Mouse (Mus musculus) liver, embryonic 16.5 days (tissue): Measurements from ENCODE around the gene Cmtm6. TPM values are rescaled to one million over a fixed set of nuclear protein-coding genes. Genes with fewer than 3 reads are reported as not detected.
"Not testable (repeated sequence)": the region's sequence is repeated elsewhere in the genome, so short reads cannot be mapped to it uniquely, and the experiment has no call there.

Experiments used
- ATAC-seq: fragments of 200-750 bp; cut with Nextera tagmentation; 2 replicates; pipeline ENCODE4 v1.8.0; 2017; ENCODE audit warnings: low read depth, mild to moderate bottlenecking, moderate number of reproducible peaks, moderate library complexity
- H3K27ac ChIP-seq: fragments of 300-500 bp; sonication (generic); 2 replicates; pipeline ENCODE4 v1.5.1; 2014; ENCODE audit warnings: mild to moderate bottlenecking, low read length
- H3K27me3 ChIP-seq: fragments of 300-500 bp; sonication (generic); 2 replicates; pipeline ENCODE4 v1.6.1; 2014; ENCODE audit warnings: low read depth, low read length, mixed read lengths; ENCODE audit not compliant: control insufficient read depth, insufficient read depth
- H3K36me3 ChIP-seq: fragments of 300-500 bp; sonication (generic); 2 replicates; pipeline ENCODE4 v1.6.1; 2014; ENCODE audit warnings: mild to moderate bottlenecking; ENCODE audit not compliant: control insufficient read depth, insufficient read depth
- H3K4me1 ChIP-seq: fragments of 300-500 bp; sonication (generic); 2 replicates; pipeline ENCODE4 v1.6.1; 2014; ENCODE audit warnings: low read depth, low read length, mixed read lengths; ENCODE audit not compliant: control insufficient read depth
- H3K4me2 ChIP-seq: fragments of 300-500 bp; sonication (generic); 2 replicates; pipeline ENCODE4 v1.6.1; 2014; ENCODE audit warnings: low read depth, low read length, mixed read lengths
- H3K4me3 ChIP-seq: fragments of 300-500 bp; sonication (generic); 2 replicates; pipeline ENCODE4 v1.5.1; 2014; ENCODE audit warnings: low read depth, mild to moderate bottlenecking, low read length
- H3K9ac ChIP-seq: fragments of 300-500 bp; sonication (generic); 2 replicates; pipeline ENCODE4 v1.6.1; 2014; ENCODE audit warnings: low read depth, low read length
- H3K9me3 ChIP-seq: fragments of 300-500 bp; sonication (generic); replicated peaks from 2 replicates; pipeline ENCODE4 v1.6.1; 2016; ENCODE audit warnings: low read length; ENCODE audit not compliant: control insufficient read depth
- WGBS: fragments of 180-500 bp; shearing (Covaris S2); extraction: QIAGEN DNeasy Blood & Tissue Kit; methylation state at CpG from one replicate; pipeline ENCODE4 v1.1.7; 2014; ENCODE audit not compliant: insufficient replicate concordance; 5-methylcytosine and 5-hydroxymethylcytosine counted together
- polyA plus RNA-seq: library from polyadenylated mRNA; unstranded; fragments of >200 nt; fragmentation: Nextera tagmentation; extraction: Ambion mirVana; gene quantifications from 2 replicates; pipeline ENCODE4 v1.2.1, GENCODE M21; 2015

Gene Cmtm6
- 28.9 and 32.2 TPM in 2 replicates for polyA plus RNA-seq

DNA sequence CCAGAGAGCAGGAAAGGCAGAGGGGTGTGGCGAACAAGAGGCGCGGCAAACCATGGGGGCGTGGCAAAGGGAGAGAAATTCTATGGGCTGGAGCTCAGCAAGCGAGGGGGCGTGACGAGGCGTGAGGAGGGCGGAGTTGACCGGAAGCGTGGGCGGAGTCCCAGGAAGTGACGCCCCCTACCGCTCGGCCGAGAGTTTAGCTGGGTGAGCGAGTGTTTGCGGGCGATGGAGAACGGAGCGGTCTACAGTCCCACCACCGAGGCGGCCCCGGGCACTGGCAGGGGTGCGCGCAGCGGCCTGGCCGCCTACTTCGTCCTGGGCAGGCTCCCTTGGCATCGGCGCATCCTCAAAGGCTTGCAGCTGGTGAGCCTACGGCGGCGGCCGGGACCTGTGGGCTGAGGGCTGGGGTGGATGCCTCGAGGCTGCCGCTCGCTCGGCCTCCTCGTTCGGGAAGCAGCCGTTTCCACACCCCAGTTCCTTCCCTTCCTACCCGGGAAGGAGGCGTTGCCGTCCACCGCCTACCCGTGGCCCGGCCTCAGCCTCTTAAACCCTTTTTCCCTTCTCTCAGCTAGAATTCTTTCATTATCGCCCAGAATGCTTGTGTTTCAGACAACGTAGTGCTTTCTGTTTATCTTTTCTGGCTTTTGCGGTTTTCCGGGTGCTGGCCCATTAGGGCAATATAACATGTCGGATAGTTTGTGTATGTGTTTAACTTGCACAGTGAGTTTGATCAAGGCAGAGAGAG, at the start of gene Cmtm6:
Gene Cmtm6, plus strand, starts transcription at position 106 of the 745 bp plus-strand sequence.
- Histone ChIP-seq H3K36me3 (no peaks in the 10 kb centered on the region), H3K27me3 (no peaks in the 10 kb centered on the region), H3K27ac (peak within 1 kb of the TSS; percentile 93), H3K9me3 (no peaks in the 10 kb centered on the region), H3K4me1 (peaks cover 43% of the 10 kb centered on the region), H3K9ac (peak within 1 kb of the TSS; percentile 84), H3K4me3 (peak within 1 kb of the TSS; percentile 81), H3K4me2 (peak within 1 kb of the TSS; percentile 88)
- WGBS: under 1% methylated on average over 53 of the region's 53 CpGs
- peak; percentile 85 for ATAC-seq

- Histone ChIP-seq H3K36me3 (no peaks in the 10 kb centered on the region), H3K9me3 (no peaks in the 10 kb centered on the region), H3K4me2 (no peak overlapping the region), H3K4me3 (no peak overlapping the region), H3K27ac (no peak overlapping the region), H3K4me1 (no peaks in the 10 kb centered on the region), H3K27me3 (no peaks in the 10 kb centered on the region), H3K9ac (no peak overlapping the region)
- no peak for ATAC-seq
- 47% methylated on average over 4 of the region's 4 CpGs for WGBS
Observed at GRCm38 (mm10) chr9:114682193-114682592, 48.7 kb upstream of the Cmtm6 start.

GRCm38 (mm10) chr9:114686245-114686644, 44.7 kb upstream of the Cmtm6 start:
- no peak overlapping the region for H3K27ac ChIP-seq
- ATAC-seq: no peak
- H3K4me1 ChIP-seq: peaks cover 21% of the 10 kb centered on the region
- H3K27me3 ChIP-seq: no peaks in the 10 kb centered on the region
- H3K9me3 ChIP-seq: no peaks in the 10 kb centered on the region
- H3K4me2 ChIP-seq: no peak overlapping the region
- H3K4me3 ChIP-seq: no peak overlapping the region
- 38% methylated on average over 7 of the region's 7 CpGs for WGBS
- H3K9ac ChIP-seq: no peak overlapping the region
- H3K36me3 ChIP-seq: no peaks in the 10 kb centered on the region; the same call in 1 of the 2 replicates

DNA sequence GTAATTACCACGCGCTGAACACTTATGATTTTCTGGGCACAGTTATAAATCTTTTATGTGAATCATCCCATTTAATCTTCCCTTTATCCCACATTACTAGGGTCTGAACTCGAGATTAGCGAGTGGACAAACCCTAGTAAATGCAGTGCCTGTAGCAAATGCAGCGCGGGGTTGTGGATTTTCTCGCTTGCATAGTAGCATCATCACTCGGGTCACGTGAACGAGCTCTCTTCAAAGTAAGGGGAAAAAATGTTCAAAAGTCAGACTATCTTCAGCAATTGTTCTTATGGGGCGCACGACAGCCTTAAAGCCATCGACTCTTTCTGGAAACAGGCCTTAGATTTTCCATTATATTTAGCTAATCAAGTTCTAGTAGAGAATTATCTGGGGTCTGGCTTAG, 43.3 kb upstream of the Cmtm6 start:
- no peaks in the 10 kb centered on the region for H3K9me3 ChIP-seq
- WGBS: 75% methylated on average over 13 of the region's 13 CpGs
- H3K4me2 ChIP-seq: peak overlapping the region; percentile 84
- H3K27ac ChIP-seq: no peak overlapping the region
- peaks cover 21% of the 10 kb centered on the region for H3K4me1 ChIP-seq
- H3K9ac ChIP-seq: peak overlapping the region; percentile 84
- no peaks in the 10 kb centered on the region for H3K27me3 ChIP-seq
- H3K36me3 ChIP-seq: peaks cover 4% of the 10 kb centered on the region
- peak overlapping the region; percentile 75 for H3K4me3 ChIP-seq
- no peak for ATAC-seq

GRCm38 (mm10) chr9:114688252-114688952, 42.5 kb upstream of the Cmtm6 start, which contains the start of gene Dync1li1:
Gene Dync1li1 (plus strand): TSS chr9:114688790.
- peak within 1 kb of the TSS; percentile 84 for H3K4me2 ChIP-seq
- no peaks in the 10 kb centered on the region for H3K9me3 ChIP-seq
- peak within 1 kb of the TSS; percentile 96 for H3K27ac ChIP-seq
- peaks cover 4% of the 10 kb centered on the region for H3K36me3 ChIP-seq
- peaks cover 21% of the 10 kb centered on the region for H3K4me1 ChIP-seq
- H3K27me3 ChIP-seq: no peaks in the 10 kb centered on the region
- under 1% methylated on average over 56 of the region's 57 CpGs for WGBS
- peak; percentile 96 for ATAC-seq
- H3K9ac ChIP-seq: peak within 1 kb of the TSS; percentile 84
- peak within 1 kb of the TSS; percentile 75 for H3K4me3 ChIP-seq

DNA sequence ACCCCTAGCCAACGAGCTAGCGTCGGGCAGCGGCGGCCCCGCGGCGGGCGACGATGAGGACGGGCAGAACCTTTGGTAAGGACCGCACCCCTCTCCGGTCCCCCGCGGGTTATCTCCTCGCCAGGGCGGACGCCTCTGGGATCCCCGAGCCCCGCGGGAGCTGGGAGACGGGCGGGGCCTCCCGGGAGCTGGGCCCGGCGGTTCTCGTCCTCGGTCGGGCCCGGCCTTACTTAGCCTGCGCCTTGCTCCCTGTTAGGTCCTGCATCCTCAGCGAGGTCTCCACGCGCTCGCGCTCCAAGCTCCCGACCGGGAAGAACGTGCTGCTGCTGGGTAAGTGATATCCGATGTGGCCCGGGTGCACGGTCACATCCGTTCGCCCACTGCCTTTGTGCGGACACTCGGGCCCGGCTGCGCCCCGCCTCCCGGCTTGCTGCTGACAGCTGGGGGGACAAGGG, 41.9 kb upstream of the Cmtm6 start:
- H3K4me2 ChIP-seq: peak overlapping the region; percentile 84
- H3K36me3 ChIP-seq: peaks cover 4% of the 10 kb centered on the region
- peak overlapping the region; percentile 78 for H3K9ac ChIP-seq
- peaks cover 21% of the 10 kb centered on the region for H3K4me1 ChIP-seq
- 0% methylated on average over 32 of the region's 50 CpGs for WGBS
- H3K4me3 ChIP-seq: peak overlapping the region; percentile 75
- no peaks in the 10 kb centered on the region for H3K9me3 ChIP-seq
- peak overlapping the region; percentile 96 for H3K27ac ChIP-seq
- ATAC-seq: peak; percentile 83
- H3K27me3 ChIP-seq: no peaks in the 10 kb centered on the region

DNA sequence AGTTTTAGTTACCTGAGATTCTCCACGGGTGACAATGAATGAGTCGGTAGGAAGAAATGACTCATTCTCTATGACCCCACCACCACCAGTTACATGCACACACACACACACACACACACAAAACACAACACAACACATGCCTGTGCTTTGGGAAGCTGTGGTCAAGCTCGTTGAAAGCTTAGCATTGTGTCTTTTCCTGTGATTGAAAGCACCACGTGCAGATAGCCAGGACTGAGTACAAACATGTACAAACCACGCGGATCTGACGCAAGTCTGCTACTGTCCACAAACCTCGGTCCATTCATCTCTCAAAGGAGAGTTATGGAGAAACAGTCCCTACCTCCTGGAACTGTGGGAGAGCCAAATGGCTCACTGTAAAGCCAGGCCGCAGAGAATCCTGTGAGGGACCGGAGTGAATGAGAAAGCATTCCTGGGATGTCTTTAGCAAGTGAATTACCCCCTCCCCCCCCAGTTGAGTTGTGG, 40.8 kb upstream of the Cmtm6 start:
- Histone ChIP-seq H3K4me3 (peak overlapping the region; percentile 75), H3K9me3 (no peaks in the 10 kb centered on the region), H3K4me2 (peak overlapping the region; percentile 84), H3K9ac (no peak overlapping the region; the same call in 1 of the 2 replicates), H3K36me3 (peaks cover 4% of the 10 kb centered on the region), H3K4me1 (peaks cover 21% of the 10 kb centered on the region), H3K27ac (no peak overlapping the region), H3K27me3 (no peaks in the 10 kb centered on the region)
- ATAC-seq: no peak; the same call in 1 of the 2 replicates
- WGBS: 23% methylated on average over 10 of the region's 10 CpGs

DNA sequence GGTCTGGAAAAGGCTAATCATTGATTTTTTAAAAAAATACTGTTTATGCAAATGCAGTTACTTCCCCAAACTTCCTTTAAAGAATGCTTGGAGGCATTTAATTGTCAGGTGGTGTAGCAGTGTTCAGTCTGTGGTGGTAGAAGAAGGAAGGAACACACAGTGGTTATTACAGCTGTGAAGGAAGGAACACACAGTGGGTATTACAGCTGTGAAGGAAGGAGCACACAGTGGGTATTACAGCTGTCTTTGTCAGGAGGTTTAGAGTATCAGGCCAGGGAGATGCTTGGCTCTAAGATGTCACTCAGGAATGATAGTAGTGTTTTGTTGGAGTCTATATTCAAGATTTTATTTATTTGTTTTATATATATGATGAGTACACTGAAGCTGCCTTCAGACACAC, 39.8 kb upstream of the Cmtm6 start:
- Histone ChIP-seq H3K27ac (no peak overlapping the region), H3K4me3 (no peak overlapping the region), H3K9ac (no peak overlapping the region), H3K36me3 (peaks cover 4% of the 10 kb centered on the region), H3K4me2 (no peak overlapping the region), H3K27me3 (no peaks in the 10 kb centered on the region), H3K9me3 (no peaks in the 10 kb centered on the region), H3K4me1 (peaks cover 21% of the 10 kb centered on the region)
- ATAC-seq: no peak

DNA sequence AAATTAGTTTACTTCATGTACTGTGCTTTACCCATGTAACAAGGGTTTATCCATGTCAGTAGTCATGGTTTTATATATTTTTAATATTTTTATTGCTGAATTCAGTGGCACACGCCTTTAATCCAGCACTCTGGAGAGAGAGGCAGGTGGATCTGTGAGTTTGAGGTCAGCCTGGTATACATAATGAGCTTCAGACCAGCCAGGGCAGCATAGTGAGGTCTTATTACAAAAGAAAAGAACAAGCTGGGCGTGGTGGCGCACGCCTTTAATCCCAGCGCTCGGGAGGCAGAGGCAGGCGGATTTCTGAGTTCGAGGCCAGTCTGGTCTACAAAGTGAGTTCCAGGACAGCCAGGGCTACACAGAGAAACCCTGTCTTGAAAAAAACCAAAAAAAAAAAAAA, 35.3 kb upstream of the Cmtm6 start:
- not testable (repeated sequence) for H3K27ac ChIP-seq, H3K9ac ChIP-seq, H3K9me3 ChIP-seq, H3K4me2 ChIP-seq, H3K27me3 ChIP-seq, H3K4me1 ChIP-seq, H3K36me3 ChIP-seq, ATAC-seq, H3K4me3 ChIP-seq
- 84% methylated on average over 8 of the region's 8 CpGs for WGBS
